Mouse (Mus musculus) T-cell, adult 2 months (primary cell): ENCODE measurements around the gene Ctnnb1.

Source experiments
- DNase-seq: peaks from one replicate; pipeline ENCODE4 v3.0.0; 2022; ENCODE audit warnings: low spot score

Gene Ctnnb1

GRCm38 (mm10) chr9:121000641-121001320 lies 71.8 kb downstream of the Ctnnb1 start:
- DNase-seq, result no peak

DNA sequence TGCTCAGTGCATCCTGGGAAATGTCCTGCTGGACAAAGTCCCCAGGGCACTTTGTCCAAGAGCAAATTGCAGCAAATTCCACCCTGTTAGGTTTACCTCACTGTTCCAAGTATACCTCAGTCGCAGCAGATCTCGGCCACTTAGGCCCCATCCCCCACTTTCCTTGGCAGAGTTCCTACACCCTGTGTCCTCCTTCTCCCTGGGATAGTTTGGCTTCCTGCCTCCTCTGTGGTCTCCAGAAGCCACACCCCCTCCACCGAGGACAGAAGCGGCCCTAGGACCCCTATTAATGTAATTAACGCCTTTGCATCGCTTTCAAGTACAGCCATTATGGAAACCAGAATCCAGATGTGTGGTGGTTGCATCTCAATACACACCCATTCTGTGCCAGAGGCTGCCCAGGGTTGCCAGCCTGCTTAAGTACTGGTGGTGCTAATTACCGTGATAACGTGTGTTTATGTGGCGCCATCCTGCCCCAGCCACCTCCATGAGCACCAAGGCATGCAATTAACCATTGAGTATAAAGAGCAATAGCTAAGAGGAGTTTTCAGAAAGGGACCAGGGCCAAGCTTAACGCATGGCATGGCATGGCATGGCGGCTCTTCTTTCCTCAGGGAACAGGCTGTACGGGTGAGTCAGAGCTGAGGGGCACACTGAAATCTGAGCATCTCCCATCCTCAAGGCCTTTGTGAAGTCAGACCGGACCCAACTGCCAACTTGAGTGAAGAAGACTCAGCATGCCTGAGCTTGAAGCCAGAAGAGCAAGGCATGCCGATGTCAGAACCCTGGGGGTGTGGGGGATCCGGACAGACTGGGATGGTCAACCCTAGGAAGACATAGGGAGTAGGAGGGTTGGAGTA lies 72.9 kb downstream of the Ctnnb1 start:
- DNase-seq, result no peak

DNA sequence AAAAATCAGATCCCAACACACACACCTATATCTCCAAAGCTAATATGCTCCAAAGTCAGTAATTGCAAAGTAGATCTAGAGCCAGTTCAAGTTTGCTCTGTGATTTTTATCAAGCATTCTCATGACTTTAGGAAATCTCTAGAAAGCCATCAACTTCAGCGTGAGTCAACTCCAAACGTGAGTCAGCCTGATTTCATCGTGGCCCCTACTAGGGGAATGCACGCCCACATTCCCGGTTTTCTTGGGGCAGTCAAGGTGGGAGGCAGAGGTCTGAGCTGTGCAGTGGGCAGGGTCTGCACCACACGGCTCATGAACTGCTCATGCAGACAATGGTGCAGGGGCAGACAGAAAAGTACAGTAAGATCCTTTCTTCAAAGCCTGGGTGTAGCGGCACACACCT lies 76.9 kb downstream of the Ctnnb1 start:
- DNase-seq, result no peak
